In the genomic region with DNA sequence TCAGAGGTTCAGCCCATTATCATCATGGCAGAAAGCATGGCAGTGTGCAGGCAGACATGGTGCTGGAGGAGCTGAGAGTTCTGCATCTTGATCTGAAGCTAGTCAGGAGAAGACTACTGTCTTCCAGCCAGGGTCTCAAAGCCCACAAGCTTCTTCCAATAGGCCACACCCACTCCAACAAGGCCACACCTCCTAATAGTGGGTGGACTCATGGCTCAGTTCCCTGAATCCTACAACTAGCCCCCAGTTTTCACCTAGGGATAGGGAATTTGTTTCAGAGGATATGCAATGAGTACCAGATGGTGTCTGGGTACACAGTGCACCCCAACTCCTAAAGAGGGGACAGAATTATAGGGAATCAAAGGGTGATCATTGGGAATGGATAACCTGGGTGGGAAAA, we compare ENCODE assay signal across 25 mouse cellular contexts. TPM values are rescaled to one million over a fixed set of nuclear protein-coding genes. Genes with fewer than 3 reads are reported as not detected.
DNase-seq lines count a peak whose midpoint lies in the region; ATAC-seq and TF ChIP-seq lines count a peak whose summit lies in the region.
"Had no signal": no experiment of that assay in that cellular context is flagged by ENCODE, and none has a peak within 500 bp of the region (broad histone marks: within the 10 kb centered on the region; RNA-seq: fewer than 3 reads in every experiment).

No protein-coding gene starts in this region.

- no peak for ATAC-seq in limb, embryonic 14.5 days (ENCODE audit: low FRiP score, low read depth)
- ATAC-seq: activated CD4-positive, CD25-positive, alpha-beta regulatory T cell, adult 4 months; CD4-positive, CD25-positive, alpha-beta regulatory T cell, adult 4 months; forebrain, embryonic 14.5 days; forebrain, embryonic 16.5 days had no signal

- no peak overlapping the region for H3K4me2 ChIP-seq in limb, embryonic 14.5 days (replicated peaks; ENCODE audit: low read depth, low read length, severe bottlenecking)
- peak overlapping the region; percentile 76 for H3K4me2 ChIP-seq in myocyte (ENCODE audit: low read depth)
- H3K4me2 ChIP-seq: embryonic facial prominence, embryonic 13.5 days; embryonic facial prominence, embryonic 15.5 days; forebrain, embryonic 12.5 days had no signal

- H3K36me3 ChIP-seq in limb, embryonic 14.5 days (ENCODE audit: control insufficient read depth, insufficient read depth, low read length): no peaks in the 10 kb centered on the region
- no peaks in the 10 kb centered on the region for H3K36me3 ChIP-seq in limb, embryonic 10.5 days
- H3K36me3 ChIP-seq in E14TG2a.4 (ENCODE audit: insufficient read depth, low read length) (no peaks in the 10 kb centered on the region), myocyte (ENCODE audit: control insufficient read depth, insufficient read depth) (no peaks in the 10 kb centered on the region)
- no peaks in the 10 kb centered on the region for H3K36me3 ChIP-seq in embryonic facial prominence, embryonic 10.5 days (replicated peaks)
- H3K36me3 ChIP-seq: embryonic facial prominence, embryonic 13.5 days; embryonic facial prominence, embryonic 15.5 days; forebrain, embryonic 10.5 days; forebrain, embryonic 12.5 days had no signal

- no peak for TF ChIP-seq CTCF in E14TG2a.4 (conservative IDR thresholded peaks at IDR 0.05; ENCODE audit: low read length)

- H3K9me3 ChIP-seq in limb, embryonic 14.5 days (ENCODE audit: control insufficient read depth, low read length): no peaks in the 10 kb centered on the region
- no peaks in the 10 kb centered on the region for H3K9me3 ChIP-seq in limb, embryonic 10.5 days (replicated peaks)
- H3K9me3 ChIP-seq in E14TG2a.4 (ENCODE audit: low read length): no peaks in the 10 kb centered on the region
- H3K9me3 ChIP-seq in embryonic facial prominence, embryonic 10.5 days: no peaks in the 10 kb centered on the region
- H3K9me3 ChIP-seq: embryonic facial prominence, embryonic 13.5 days; embryonic facial prominence, embryonic 15.5 days; forebrain, embryonic 10.5 days; forebrain, embryonic 12.5 days had no signal

- H3K79me2 ChIP-seq in myocyte (ENCODE audit: control insufficient read depth, insufficient read depth): no peaks in the 10 kb centered on the region

- 0 out of 2 replicates have a peak overlapping the region, but pooled peaks have one; percentile 78 for H3K27ac ChIP-seq in limb, embryonic 14.5 days (replicated peaks; ENCODE audit: low read depth, low read length)
- H3K27ac ChIP-seq in limb, embryonic 10.5 days: no peak overlapping the region
- H3K27ac ChIP-seq in embryonic facial prominence, embryonic 10.5 days (replicated peaks): no peak overlapping the region
- H3K27ac ChIP-seq: embryonic facial prominence, embryonic 13.5 days; embryonic facial prominence, embryonic 15.5 days; forebrain, embryonic 10.5 days; forebrain, embryonic 12.5 days had no signal

- H3ac ChIP-seq in myocyte (ENCODE audit: control insufficient read depth, insufficient read length): no peak overlapping the region

- H3K4me1 ChIP-seq in limb, embryonic 14.5 days (ENCODE audit: control insufficient read depth, insufficient read depth, low read length): peaks cover 30% of the 10 kb centered on the region
- H3K4me1 ChIP-seq in limb, embryonic 10.5 days: peaks cover 31% of the 10 kb centered on the region
- H3K4me1 ChIP-seq in E14TG2a.4 (replicated peaks; ENCODE audit: low read depth, low read length): peaks cover 74% of the 10 kb centered on the region
- peaks cover 26% of the 10 kb centered on the region for H3K4me1 ChIP-seq in embryonic facial prominence, embryonic 10.5 days

- intact Hi-C loops in heart, postnatal 25 days (cut with DNase I): no loop called here

- no peak overlapping the region for H3K9ac ChIP-seq in limb, embryonic 14.5 days (ENCODE audit: low read depth, low read length, severe bottlenecking)
- H3K9ac ChIP-seq: embryonic facial prominence, embryonic 13.5 days; embryonic facial prominence, embryonic 15.5 days; forebrain, embryonic 12.5 days had no signal

- peak; percentile 89 for DNase-seq in heart, adult 11 months
- DNase-seq in heart, postnatal 25 days (ENCODE audit: low spot score): no peak
- DNase-seq in limb, embryonic 14.5 days (ENCODE audit: low spot score): no peak
- no peak for DNase-seq in limb, embryonic 10.5 days (ENCODE audit: low spot score)
- no peak for DNase-seq in embryonic facial prominence, embryonic 10.5 days (ENCODE audit: low spot score)
- DNase-seq: adrenal gland, adult 8-10 months; adrenal gland, postnatal 14 days; adrenal gland, postnatal 36 days; B cell, adult 2 months; cerebellum, adult 11-12 months; cerebellum, adult 2 months; cerebellum, adult 9-10 months; cerebellum, postnatal 25 days had no signal

- no peak overlapping the region for H3K4me3 ChIP-seq in limb, embryonic 14.5 days (replicated peaks; ENCODE audit: low read length)
- no peak overlapping the region for H3K4me3 ChIP-seq in limb, embryonic 10.5 days
- peak overlapping the region; percentile 11; the same call in 1 of the 2 replicates for H3K4me3 ChIP-seq in E14TG2a.4 (replicated peaks; ENCODE audit: low read length)
- H3K4me3 ChIP-seq in myocyte: no peak overlapping the region
- H3K4me3 ChIP-seq in embryonic facial prominence, embryonic 10.5 days: no peak overlapping the region
- H3K4me3 ChIP-seq: embryonic facial prominence, embryonic 13.5 days; embryonic facial prominence, embryonic 15.5 days; erythroblast, embryonic 14.5 days; forebrain, embryonic 10.5 days; forebrain, embryonic 12.5 days had no signal

- H3K27me3 ChIP-seq in limb, embryonic 14.5 days (ENCODE audit: control insufficient read depth, insufficient read depth, low read length): no peaks in the 10 kb centered on the region
- no peaks in the 10 kb centered on the region for H3K27me3 ChIP-seq in limb, embryonic 10.5 days (ENCODE audit: low read depth, poor library complexity, severe bottlenecking)
- no peaks in the 10 kb centered on the region for H3K27me3 ChIP-seq in E14TG2a.4 (ENCODE audit: insufficient read depth, low read length)
- H3K27me3 ChIP-seq in myocyte (ENCODE audit: control insufficient read depth, insufficient read depth, insufficient read length): no peaks in the 10 kb centered on the region
- no peaks in the 10 kb centered on the region for H3K27me3 ChIP-seq in embryonic facial prominence, embryonic 10.5 days (replicated peaks; ENCODE audit: low read depth, poor library complexity, severe bottlenecking)
- H3K27me3 ChIP-seq: CH12.LX; embryonic facial prominence, embryonic 13.5 days; embryonic facial prominence, embryonic 15.5 days; forebrain, embryonic 12.5 days had no signal

- no peak for TF ChIP-seq POLR2A in limb, embryonic 14.5 days (IDR thresholded peaks at IDR 0.05; ENCODE audit: borderline replicate concordance, extremely low read depth, insufficient read depth, insufficient read length)
- no peak for TF ChIP-seq POLR2A in myocyte (IDR thresholded peaks at IDR 0.05; ENCODE audit: insufficient read length, low read depth)

TF ChIP-seq in myocyte, 11 proteins besides CTCF, POLR2A, EP300 and RAD21:
- TF ChIP-seq CEBPB (IDR thresholded peaks at IDR 0.05; ENCODE audit: insufficient read depth, poor library complexity, severe bottlenecking): no peak
- TF ChIP-seq USF1 (IDR thresholded peaks at IDR 0.05; ENCODE audit: low read depth): no peak
- TF ChIP-seq REST (IDR thresholded peaks at IDR 0.05; ENCODE audit: insufficient read depth, insufficient read length): no peak
- no peak for TF ChIP-seq TCF3 (IDR thresholded peaks at IDR 0.05; ENCODE audit: insufficient read length, low read depth)
TF ChIP-seq in myocyte: peak in this region for 0.

RNA-seq across cellular contexts. Expression of gene Clic4, which starts 24.0 kb away (rescaled TPM):
- 100 to 1,000 TPM; 249 to 269 TPM for total RNA-seq in heart, postnatal 25 days (2021)
- polyA plus RNA-seq in limb, embryonic 14.5 days (2012; rRNA removed): 68.0 and 72.1 TPM in 2 replicates
- 88.2 and 98.9 TPM in 2 replicates for polyA plus RNA-seq in limb, embryonic 14.5 days (2014; fragmentation: Nextera tagmentation; extraction: Ambion mirVana)
- polyA plus RNA-seq in limb, embryonic 10.5 days (2016; fragmentation: Nextera tagmentation; extraction: Ambion mirVana): 208 and 220 TPM in 2 replicates
- 250 TPM for polyA plus RNA-seq in myocyte (2012; fragmentation: generic; extraction: Trizol)
- 207 and 211 TPM in 2 replicates for polyA plus RNA-seq in embryonic facial prominence, embryonic 10.5 days (2016; fragmentation: Nextera tagmentation; extraction: Ambion mirVana)

RNA-seq across cellular contexts. Expression of gene Srrm1, which starts 56.6 kb away (rescaled TPM):
- 10 to 100 TPM; 58.8 to 62.3 TPM for total RNA-seq in heart, postnatal 25 days (2021)
- 158 and 197 TPM in 2 replicates for polyA plus RNA-seq in limb, embryonic 14.5 days (2012; rRNA removed)
- 176 and 202 TPM in 2 replicates for polyA plus RNA-seq in limb, embryonic 14.5 days (2014; fragmentation: Nextera tagmentation; extraction: Ambion mirVana)
- polyA plus RNA-seq in limb, embryonic 10.5 days (2016; fragmentation: Nextera tagmentation; extraction: Ambion mirVana): 233 TPM in 2 replicates
- polyA plus RNA-seq in myocyte (2012; fragmentation: generic; extraction: Trizol): 41.3 TPM
- 240 and 247 TPM in 2 replicates for polyA plus RNA-seq in embryonic facial prominence, embryonic 10.5 days (2016; fragmentation: Nextera tagmentation; extraction: Ambion mirVana)
